Mouse (Mus musculus): ENCODE results near the gene Chat. TPM values are rescaled to one million over a fixed set of nuclear protein-coding genes. Genes with fewer than 3 reads are reported as not detected.

The Chat gene
- polyA plus RNA-seq, 1 experiment from 2014 or later, result not detected

DNA sequence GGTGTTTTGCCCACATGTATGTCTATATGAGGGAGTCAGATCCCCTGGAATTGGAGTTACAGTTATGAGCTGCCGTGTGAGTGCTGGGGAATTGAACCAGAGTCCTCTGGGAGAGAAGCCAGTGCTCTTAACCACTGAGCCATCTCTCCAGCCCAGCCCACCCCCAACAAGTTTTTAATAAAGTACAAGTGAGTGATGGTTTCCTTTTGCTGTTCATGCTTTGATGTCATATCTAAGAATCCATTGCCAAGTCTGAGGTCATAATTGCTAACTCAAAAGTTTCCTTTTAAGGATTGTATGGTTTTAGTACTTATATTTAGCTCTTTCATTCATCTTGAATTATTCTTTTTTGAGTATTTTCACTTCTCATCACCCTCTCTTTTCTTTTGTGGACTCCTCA lies 38.1 kb upstream of the Chat start:
- WGBS, result 96% methylated on average over 1 of the region's 1 CpGs
- ATAC-seq (replicated peaks; ENCODE audit: insufficient number of reproducible peaks, low FRiP score, low TSS enrichment, low read depth), result no peak
- Histone ChIP-seq H3K36me3 (replicated peaks; ENCODE audit: control insufficient read depth, insufficient read depth, low read depth, low read length) (no peaks in the 10 kb centered on the region), H3K27me3 (ENCODE audit: control insufficient read depth, insufficient read depth, low read length) (no peaks in the 10 kb centered on the region), H3K4me3 (ENCODE audit: low read depth, low read length) (no peak overlapping the region), H3K27ac (replicated peaks; ENCODE audit: low read depth, low read length) (no peak overlapping the region), H3K9me3 (replicated peaks; ENCODE audit: control insufficient read depth, low read length) (no peaks in the 10 kb centered on the region), H3K9ac (replicated peaks; ENCODE audit: low read length) (no peak overlapping the region), H3K4me1 (ENCODE audit: control insufficient read depth, insufficient read depth, low read length) (no peaks in the 10 kb centered on the region), H3K4me2 (ENCODE audit: low read depth, low read length) (no peak overlapping the region)
- no peak for DNase-seq (ENCODE audit: low spot score)

DNA sequence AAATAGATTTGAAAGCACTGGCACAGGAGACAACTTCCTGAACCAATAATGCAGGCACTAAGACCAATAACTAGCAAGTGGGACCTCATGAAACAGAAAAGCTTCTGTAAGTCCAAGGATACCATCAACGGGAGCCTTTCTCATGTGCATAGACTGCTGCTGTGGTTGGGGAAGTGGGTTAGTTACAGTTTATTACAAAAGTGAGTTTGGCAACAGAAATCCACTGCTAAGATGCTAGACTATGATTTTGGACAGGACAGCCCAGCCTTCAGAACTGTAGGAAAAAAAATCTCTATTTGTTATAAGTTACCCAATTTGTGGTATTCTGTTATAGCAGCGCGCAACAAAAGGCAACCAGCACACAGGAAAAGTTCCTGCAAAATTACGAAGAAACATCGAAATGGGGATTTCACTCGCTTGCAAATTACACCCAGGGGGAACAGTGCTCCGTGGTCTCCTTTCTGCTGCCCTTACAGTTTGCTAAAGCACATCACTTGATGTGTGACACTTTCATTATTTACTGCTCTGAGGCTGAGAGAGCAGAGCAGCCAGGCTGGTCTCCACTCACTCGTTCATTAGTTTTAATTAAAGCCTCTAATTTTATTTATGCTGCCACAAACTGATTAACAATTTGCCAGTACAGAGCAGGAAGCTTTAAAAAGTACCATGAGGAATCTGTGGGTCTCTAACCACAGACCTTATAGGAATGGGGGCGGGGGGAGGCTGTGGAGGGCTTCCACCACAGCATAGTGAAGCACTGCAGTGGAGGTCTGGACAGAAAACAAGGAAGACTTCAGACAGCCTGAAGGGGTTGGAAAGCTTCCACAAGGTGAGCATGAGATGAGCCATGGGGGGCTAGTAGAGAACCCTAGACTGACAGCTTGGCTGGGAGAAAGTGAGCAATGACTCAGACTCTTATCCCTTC lies 37.2 kb upstream of the Chat start:
- no peak for ATAC-seq (replicated peaks; ENCODE audit: insufficient number of reproducible peaks, low FRiP score, low TSS enrichment, low read depth)
- Histone ChIP-seq H3K4me3 (ENCODE audit: low read depth, low read length) (no peak overlapping the region), H3K27ac (replicated peaks; ENCODE audit: low read depth, low read length) (no peak overlapping the region), H3K4me1 (ENCODE audit: control insufficient read depth, insufficient read depth, low read length) (no peaks in the 10 kb centered on the region), H3K9ac (replicated peaks; ENCODE audit: low read length) (no peak overlapping the region), H3K36me3 (replicated peaks; ENCODE audit: control insufficient read depth, insufficient read depth, low read depth, low read length) (no peaks in the 10 kb centered on the region), H3K4me2 (ENCODE audit: low read depth, low read length) (no peak overlapping the region), H3K9me3 (replicated peaks; ENCODE audit: control insufficient read depth, low read length) (no peaks in the 10 kb centered on the region), H3K27me3 (ENCODE audit: control insufficient read depth, insufficient read depth, low read length) (no peaks in the 10 kb centered on the region)
- WGBS, result 78% methylated on average over 9 of the region's 9 CpGs
- no peak for DNase-seq (ENCODE audit: low spot score)

GRCm38 (mm10) chr14:32501303-32501702 lies 35.5 kb upstream of the Chat start:
- Histone ChIP-seq H3K27ac (replicated peaks; ENCODE audit: low read depth, low read length) (no peak overlapping the region), H3K9me3 (replicated peaks; ENCODE audit: control insufficient read depth, low read length) (no peaks in the 10 kb centered on the region), H3K4me2 (ENCODE audit: low read depth, low read length) (no peak overlapping the region), H3K27me3 (ENCODE audit: control insufficient read depth, insufficient read depth, low read length) (no peaks in the 10 kb centered on the region), H3K9ac (replicated peaks; ENCODE audit: low read length) (no peak overlapping the region), H3K4me3 (ENCODE audit: low read depth, low read length) (no peak overlapping the region), H3K4me1 (ENCODE audit: control insufficient read depth, insufficient read depth, low read length) (no peaks in the 10 kb centered on the region), H3K36me3 (replicated peaks; ENCODE audit: control insufficient read depth, insufficient read depth, low read depth, low read length) (no peaks in the 10 kb centered on the region)
- 74% methylated on average over 2 of the region's 2 CpGs for WGBS
- no peak for ATAC-seq (replicated peaks; ENCODE audit: insufficient number of reproducible peaks, low FRiP score, low TSS enrichment, low read depth)
- no peak for DNase-seq (ENCODE audit: low spot score)

DNA sequence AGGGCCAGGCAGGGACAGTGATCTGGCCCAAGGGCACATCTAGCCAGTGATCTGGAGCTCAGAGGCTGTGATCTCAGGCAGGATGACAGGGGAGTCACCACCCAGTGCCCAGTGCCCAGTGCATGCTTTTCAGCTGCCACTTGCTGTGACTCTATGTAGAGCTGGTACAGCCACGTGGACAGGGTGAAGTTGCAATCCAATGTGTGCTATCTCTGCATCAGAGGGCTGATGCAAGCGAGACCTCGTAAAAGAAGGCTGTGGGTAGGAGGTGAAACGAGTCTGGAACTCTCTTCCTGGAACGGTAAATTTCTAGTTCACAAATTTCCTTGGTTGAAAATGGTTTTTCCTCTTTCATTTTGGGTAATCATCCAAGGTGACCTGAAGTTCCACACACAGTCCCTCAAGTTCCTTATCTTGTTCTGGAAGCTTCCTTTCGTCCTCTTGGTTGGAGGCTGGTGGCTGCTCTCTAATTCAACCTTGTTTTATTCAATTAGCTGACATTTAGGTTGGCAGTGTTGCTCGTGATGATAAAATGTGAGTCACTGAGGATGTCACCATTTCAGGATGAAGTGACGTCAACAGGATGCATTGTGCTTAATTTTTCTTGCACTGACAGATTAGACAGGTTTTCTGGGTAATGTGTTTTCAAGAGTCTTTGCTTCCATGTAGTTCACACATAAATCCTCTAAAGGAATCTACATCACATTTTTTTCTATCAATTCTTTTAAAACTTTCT lies 30.5 kb upstream of the Chat start:
- Histone ChIP-seq H3K4me2 (ENCODE audit: low read depth, low read length) (no peak overlapping the region), H3K27ac (replicated peaks; ENCODE audit: low read depth, low read length) (no peak overlapping the region), H3K27me3 (ENCODE audit: control insufficient read depth, insufficient read depth, low read length) (no peaks in the 10 kb centered on the region; the same call in 1 of the 2 replicates), H3K9me3 (replicated peaks; ENCODE audit: control insufficient read depth, low read length) (no peaks in the 10 kb centered on the region), H3K4me3 (ENCODE audit: low read depth, low read length) (no peak overlapping the region), H3K36me3 (replicated peaks; ENCODE audit: control insufficient read depth, insufficient read depth, low read depth, low read length) (no peaks in the 10 kb centered on the region), H3K4me1 (ENCODE audit: control insufficient read depth, insufficient read depth, low read length) (no peaks in the 10 kb centered on the region), H3K9ac (replicated peaks; ENCODE audit: low read length) (no peak overlapping the region)
- DNase-seq (ENCODE audit: low spot score) (no peak), ATAC-seq (replicated peaks; ENCODE audit: insufficient number of reproducible peaks, low FRiP score, low TSS enrichment, low read depth) (no peak)
- 76% methylated on average over 8 of the region's 8 CpGs for WGBS

DNA sequence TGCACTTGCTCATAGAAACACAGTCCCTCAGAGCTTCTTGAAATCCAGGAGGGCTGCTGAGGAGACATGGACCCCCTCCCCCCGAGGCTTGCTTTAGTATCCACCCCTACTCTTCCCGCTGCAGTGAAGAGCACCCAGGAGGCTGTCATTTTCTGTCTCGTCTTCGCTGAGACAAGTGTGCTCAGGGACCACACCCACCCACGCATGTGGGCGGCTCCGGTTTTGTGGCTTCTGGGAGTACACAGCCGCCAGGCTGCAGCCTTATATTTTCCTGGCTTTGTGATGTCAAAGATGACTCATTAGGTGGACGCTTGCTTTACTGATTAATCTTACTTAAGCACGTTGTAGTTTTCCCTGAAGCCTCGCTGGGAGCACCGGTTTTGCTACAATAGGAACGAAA lies 26.7 kb upstream of the Chat start:
- no peaks in the 10 kb centered on the region for H3K4me1 ChIP-seq (ENCODE audit: control insufficient read depth, insufficient read depth, low read length)
- peak overlapping the region; percentile 6; the same call in 1 of the 2 replicates for H3K4me2 ChIP-seq (ENCODE audit: low read depth, low read length)
- H3K9ac ChIP-seq (replicated peaks; ENCODE audit: low read length), result no peak overlapping the region
- H3K36me3 ChIP-seq (replicated peaks; ENCODE audit: control insufficient read depth, insufficient read depth, low read depth, low read length), result no peaks in the 10 kb centered on the region
- no peak for DNase-seq (ENCODE audit: low spot score)
- 33% methylated on average over 13 of the region's 13 CpGs for WGBS
- H3K27ac ChIP-seq (replicated peaks; ENCODE audit: low read depth, low read length), result no peak overlapping the region
- H3K27me3 ChIP-seq (ENCODE audit: control insufficient read depth, insufficient read depth, low read length), result no peaks in the 10 kb centered on the region; the same call in 1 of the 2 replicates
- no peak for ATAC-seq (replicated peaks; ENCODE audit: insufficient number of reproducible peaks, low FRiP score, low TSS enrichment, low read depth)
- no peak overlapping the region for H3K4me3 ChIP-seq (ENCODE audit: low read depth, low read length)
- no peaks in the 10 kb centered on the region for H3K9me3 ChIP-seq (replicated peaks; ENCODE audit: control insufficient read depth, low read length)

- H3K4me2 ChIP-seq (ENCODE audit: low read depth, low read length), result no peak overlapping the region
- H3K36me3 ChIP-seq (replicated peaks; ENCODE audit: control insufficient read depth, insufficient read depth, low read depth, low read length), result no peaks in the 10 kb centered on the region
- WGBS, result 8% methylated on average over 3 of the region's 3 CpGs
- DNase-seq (ENCODE audit: low spot score), result peak; percentile 79
- no peaks in the 10 kb centered on the region for H3K27me3 ChIP-seq (ENCODE audit: control insufficient read depth, insufficient read depth, low read length)
- H3K9ac ChIP-seq (replicated peaks; ENCODE audit: low read length), result no peak overlapping the region
- no peak overlapping the region for H3K27ac ChIP-seq (replicated peaks; ENCODE audit: low read depth, low read length)
- no peak overlapping the region for H3K4me3 ChIP-seq (ENCODE audit: low read depth, low read length)
- no peaks in the 10 kb centered on the region for H3K9me3 ChIP-seq (replicated peaks; ENCODE audit: control insufficient read depth, low read length)
- ATAC-seq (replicated peaks; ENCODE audit: insufficient number of reproducible peaks, low FRiP score, low TSS enrichment, low read depth), result no peak
- no peaks in the 10 kb centered on the region; the same call in 1 of the 2 replicates for H3K4me1 ChIP-seq (ENCODE audit: control insufficient read depth, insufficient read depth, low read length)
These were observed 16.3 kb upstream of the Chat start for GRCm38 (mm10) chr14:32482061-32482460.

- no peaks in the 10 kb centered on the region for H3K36me3 ChIP-seq (replicated peaks; ENCODE audit: control insufficient read depth, insufficient read depth, low read depth, low read length)
- H3K4me1 ChIP-seq (ENCODE audit: control insufficient read depth, insufficient read depth, low read length), result no peaks in the 10 kb centered on the region
- 59% methylated on average over 1 of the region's 1 CpGs for WGBS
- H3K4me3 ChIP-seq (ENCODE audit: low read depth, low read length), result no peak overlapping the region
- DNase-seq (ENCODE audit: low spot score) (no peak), ATAC-seq (replicated peaks; ENCODE audit: insufficient number of reproducible peaks, low FRiP score, low TSS enrichment, low read depth) (no peak)
- H3K9me3 ChIP-seq (replicated peaks; ENCODE audit: control insufficient read depth, low read length), result no peaks in the 10 kb centered on the region
- H3K27me3 ChIP-seq (ENCODE audit: control insufficient read depth, insufficient read depth, low read length), result no peaks in the 10 kb centered on the region
- H3K27ac ChIP-seq (replicated peaks; ENCODE audit: low read depth, low read length), result no peak overlapping the region
- H3K9ac ChIP-seq (replicated peaks; ENCODE audit: low read length), result no peak overlapping the region
- no peak overlapping the region for H3K4me2 ChIP-seq (ENCODE audit: low read depth, low read length)
These were observed 11.8 kb upstream of the Chat start for GRCm38 (mm10) chr14:32477581-32477980.

DNA sequence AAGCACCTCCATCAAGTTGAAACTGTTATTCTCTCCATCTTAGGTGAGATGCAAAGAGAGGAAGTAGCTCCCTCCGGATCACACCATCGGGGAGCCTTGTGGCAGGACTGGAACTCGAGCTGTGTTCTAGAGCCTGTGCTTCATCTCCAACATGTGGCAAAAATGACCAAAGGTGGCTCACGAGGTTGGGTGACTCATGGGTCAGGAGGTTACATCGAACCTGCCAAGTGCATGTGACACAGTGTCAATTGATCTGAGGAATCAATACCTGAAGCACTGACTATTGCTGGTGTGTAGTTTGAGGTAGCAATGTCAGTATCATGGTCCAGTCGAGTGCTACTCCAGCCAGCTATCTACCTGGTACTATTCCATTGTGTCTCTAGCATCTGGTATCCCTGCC lies 10.8 kb upstream of the Chat start:
- Histone ChIP-seq H3K27me3 (ENCODE audit: control insufficient read depth, insufficient read depth, low read length) (no peaks in the 10 kb centered on the region), H3K9me3 (replicated peaks; ENCODE audit: control insufficient read depth, low read length) (no peaks in the 10 kb centered on the region), H3K4me2 (ENCODE audit: low read depth, low read length) (no peak overlapping the region), H3K4me3 (ENCODE audit: low read depth, low read length) (no peak overlapping the region), H3K9ac (replicated peaks; ENCODE audit: low read length) (no peak overlapping the region), H3K36me3 (replicated peaks; ENCODE audit: control insufficient read depth, insufficient read depth, low read depth, low read length) (no peaks in the 10 kb centered on the region), H3K27ac (replicated peaks; ENCODE audit: low read depth, low read length) (no peak overlapping the region), H3K4me1 (ENCODE audit: control insufficient read depth, insufficient read depth, low read length) (no peaks in the 10 kb centered on the region)
- DNase-seq (ENCODE audit: low spot score), result no peak
- WGBS, result 71% methylated on average over 6 of the region's 6 CpGs
- ATAC-seq (replicated peaks; ENCODE audit: insufficient number of reproducible peaks, low FRiP score, low TSS enrichment, low read depth), result no peak
